Mouse (Mus musculus) testis, postnatal 10 days (tissue): ENCODE data around the gene Calca.
"Not testable (repeated sequence)": the region's sequence is repeated elsewhere in the genome, so short reads cannot be mapped to it uniquely, and the experiment has no call there.

ENCODE experiments used
- DNase-seq: peaks from one replicate; pipeline ENCODE4 v3.0.0; 2021; ENCODE audit warnings: low spot score

The Calca gene

GRCm38 (mm10) chr7:114636102-114636501, at the start of gene Calca:
TSS of gene Calca (minus strand) at chr7:114636357.
- DNase-seq = no peak

- no peak for DNase-seq
Measured at GRCm38 (mm10) chr7:114672697-114673096, 36.5 kb upstream of the Calca start.

GRCm38 (mm10) chr7:114671405-114671804, 35.2 kb upstream of the Calca start:
- DNase-seq = no peak

GRCm38 (mm10) chr7:114649730-114650129, 13.6 kb upstream of the Calca start:
- no peak for DNase-seq

GRCm38 (mm10) chr7:114648791-114649190, 12.6 kb upstream of the Calca start:
- DNase-seq = no peak

GRCm38 (mm10) chr7:114635569-114636101, 522 bp downstream of the Calca start:
- peak; percentile 58 for DNase-seq

- DNase-seq = no peak
Measured at GRCm38 (mm10) chr7:114634386-114634785, 1.8 kb downstream of the Calca start.

GRCm38 (mm10) chr7:114625966-114626365, 10.2 kb downstream of the Calca start:
- DNase-seq = no peak

GRCm38 (mm10) chr7:114616759-114617158, 19.4 kb downstream of the Calca start:
- no peak for DNase-seq

- not testable (repeated sequence) for DNase-seq
Measured at GRCm38 (mm10) chr7:114594391-114594790, 41.8 kb downstream of the Calca start.

GRCm38 (mm10) chr7:114582441-114582840, 53.7 kb downstream of the Calca start:
- DNase-seq = no peak
